Mouse (Mus musculus) adrenal gland, adult (tissue): Measurements from ENCODE around the gene Npdc1.
A peak's percentile ranks its signal among the peaks of the same experiment; 100 is the strongest.

ENCODE experiments used
- DNase-seq, 2 experiments: peaks; one replicate each; pipeline ENCODE4 v3.0.0; 2022 to 2023; ENCODE audit warnings: low spot score in 1 of 2; ENCODE audit not compliant: inconsistent age in 2 of 2

The Npdc1 gene

DNA sequence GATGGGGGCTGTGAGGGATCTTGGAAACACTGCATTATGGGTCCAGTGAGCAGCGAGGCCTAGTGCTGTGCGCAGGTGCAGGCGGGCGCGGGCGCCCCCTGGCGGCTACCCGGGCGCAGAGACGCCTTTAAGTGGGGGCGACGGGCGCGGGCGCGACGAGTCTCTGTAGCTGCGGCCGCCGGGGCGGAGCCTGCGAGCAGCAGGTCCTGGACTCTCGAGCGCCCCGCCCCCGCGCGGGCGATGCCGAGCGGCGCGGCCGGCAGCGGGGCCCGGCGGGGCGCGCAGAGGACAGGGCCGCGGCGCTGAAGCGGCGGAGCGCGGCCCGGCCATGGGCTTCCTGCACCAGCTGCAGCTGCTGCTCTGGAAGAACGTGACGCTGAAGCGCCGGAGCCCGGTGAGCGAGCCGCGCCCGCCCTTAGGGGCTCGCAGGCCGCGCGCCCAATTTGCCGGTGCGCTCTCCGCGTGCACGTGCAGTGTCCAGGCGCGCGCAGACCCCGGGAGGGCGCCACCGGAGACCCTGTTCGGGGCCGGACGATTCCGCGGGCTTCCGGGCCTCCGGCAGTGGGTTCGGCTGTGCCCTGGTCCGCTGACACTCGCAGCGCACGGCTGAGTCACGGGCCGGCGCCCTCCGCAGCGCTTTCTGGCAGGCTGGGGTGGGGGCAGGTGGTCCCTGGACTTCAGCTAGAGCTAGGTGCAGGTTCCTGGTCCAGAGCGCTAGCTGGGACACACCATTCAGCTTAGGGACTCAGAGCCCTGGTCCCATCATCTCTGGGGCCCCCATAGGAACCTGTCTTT is 29.5 kb downstream of the Npdc1 start, which contains the start of gene Abca2:
Abca2 (plus strand) TSS at position 262 of the 795 bp plus-strand sequence.
- DNase-seq: peak; percentile 96 to 97

DNA sequence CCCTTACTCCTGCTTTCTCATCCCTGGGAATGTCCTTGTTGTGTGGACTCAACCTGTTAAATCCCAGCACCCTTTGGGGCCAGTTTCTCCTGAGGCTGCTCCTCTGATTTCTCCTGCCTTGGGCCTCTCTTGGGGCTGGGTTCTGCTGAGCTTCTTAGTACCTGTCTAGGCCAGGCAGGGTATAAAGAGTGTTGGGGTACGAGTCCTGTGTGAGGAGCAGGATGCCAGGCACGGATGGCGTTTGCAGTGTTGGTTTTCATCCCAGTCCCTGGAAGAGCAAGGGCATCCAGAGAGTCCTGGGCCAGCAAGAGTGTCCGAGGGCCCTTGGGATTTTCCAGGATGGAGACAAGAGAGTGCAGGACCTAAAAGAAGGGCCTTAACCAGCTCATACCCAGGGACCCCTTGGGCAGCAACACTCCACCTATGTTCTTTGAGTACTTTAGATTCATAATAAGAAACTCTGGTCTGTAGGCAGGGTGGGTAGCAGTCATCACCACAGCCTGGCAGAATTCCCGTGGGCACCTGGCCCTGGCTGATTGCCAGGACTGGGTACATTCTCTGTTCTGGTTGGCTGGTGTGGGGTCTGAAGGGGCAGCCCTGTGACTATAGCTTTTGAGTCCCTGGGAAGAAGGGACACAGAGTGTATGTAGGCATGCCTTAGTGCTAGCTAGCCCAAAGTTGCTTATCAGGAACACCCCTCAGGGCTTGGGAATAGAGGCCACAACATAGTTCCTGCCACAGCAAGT is 30.5 kb downstream of the Npdc1 start:
- no peak for DNase-seq

DNA sequence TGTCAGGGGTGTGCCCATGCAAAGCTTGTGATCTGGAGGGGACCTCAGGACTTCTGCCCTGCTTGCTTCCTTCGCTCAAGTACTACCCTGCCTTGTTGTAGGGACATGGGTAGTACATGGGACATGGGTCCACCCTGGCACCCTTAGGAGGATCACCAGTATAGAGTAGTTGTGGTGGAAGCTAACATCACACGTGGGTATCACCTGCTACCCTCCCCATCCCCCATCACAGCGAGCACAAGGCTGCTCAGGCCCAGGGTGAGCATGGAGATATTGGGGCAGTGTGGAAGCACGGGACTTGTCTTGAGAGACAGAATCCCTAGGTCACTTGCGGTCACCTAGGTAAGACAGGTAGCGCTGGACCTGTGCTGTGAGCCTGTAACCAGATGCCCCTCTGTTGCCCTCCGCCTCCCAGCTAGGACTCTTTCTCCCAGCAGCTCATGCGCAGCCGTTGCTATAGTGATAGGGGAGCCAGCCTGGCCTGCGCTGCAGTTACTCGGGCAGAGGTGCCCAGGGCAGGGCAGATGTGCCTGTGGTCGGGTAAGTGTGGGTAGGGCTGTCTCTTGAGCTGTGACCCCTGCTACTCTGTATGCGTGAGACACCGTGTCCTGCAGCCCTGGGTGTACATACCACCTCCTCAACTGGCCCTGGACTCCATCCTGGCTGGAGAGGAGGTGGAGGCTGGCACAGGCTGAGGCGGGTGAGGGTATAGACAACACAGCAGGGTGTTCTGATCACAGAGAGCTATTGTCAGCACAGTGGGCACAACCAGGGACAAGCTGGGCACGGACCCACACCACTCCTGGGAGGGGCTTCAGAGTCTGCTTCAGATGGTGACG is 31.5 kb downstream of the Npdc1 start:
- no peak for DNase-seq

DNA sequence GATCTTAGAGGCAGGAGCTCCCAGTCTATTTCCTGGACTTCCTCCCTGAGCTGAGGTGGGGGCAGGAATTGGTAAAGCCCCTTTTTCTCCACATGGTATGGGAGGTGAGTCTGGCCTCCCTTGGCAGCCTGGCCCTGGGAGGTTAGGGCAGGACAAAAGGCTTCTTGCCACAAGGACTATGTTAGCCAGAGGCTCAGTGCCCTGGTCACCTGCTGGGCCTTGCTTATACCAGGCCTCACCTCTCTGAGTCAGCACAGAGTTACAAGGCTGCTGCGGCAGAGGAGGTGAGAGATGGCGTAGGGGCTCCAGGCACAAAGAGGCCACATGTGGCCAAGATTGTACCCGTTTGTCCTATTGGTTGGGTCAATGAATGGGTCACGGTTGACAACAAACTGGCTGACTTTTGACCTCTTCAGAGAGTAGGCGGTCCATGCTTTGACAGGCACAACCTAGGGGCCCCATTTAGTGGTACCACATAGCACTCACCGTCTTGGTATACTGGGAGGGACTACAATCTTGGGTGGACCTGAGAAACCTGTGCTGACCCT is 32.2 kb downstream of the Npdc1 start:
- no peak for DNase-seq

DNA sequence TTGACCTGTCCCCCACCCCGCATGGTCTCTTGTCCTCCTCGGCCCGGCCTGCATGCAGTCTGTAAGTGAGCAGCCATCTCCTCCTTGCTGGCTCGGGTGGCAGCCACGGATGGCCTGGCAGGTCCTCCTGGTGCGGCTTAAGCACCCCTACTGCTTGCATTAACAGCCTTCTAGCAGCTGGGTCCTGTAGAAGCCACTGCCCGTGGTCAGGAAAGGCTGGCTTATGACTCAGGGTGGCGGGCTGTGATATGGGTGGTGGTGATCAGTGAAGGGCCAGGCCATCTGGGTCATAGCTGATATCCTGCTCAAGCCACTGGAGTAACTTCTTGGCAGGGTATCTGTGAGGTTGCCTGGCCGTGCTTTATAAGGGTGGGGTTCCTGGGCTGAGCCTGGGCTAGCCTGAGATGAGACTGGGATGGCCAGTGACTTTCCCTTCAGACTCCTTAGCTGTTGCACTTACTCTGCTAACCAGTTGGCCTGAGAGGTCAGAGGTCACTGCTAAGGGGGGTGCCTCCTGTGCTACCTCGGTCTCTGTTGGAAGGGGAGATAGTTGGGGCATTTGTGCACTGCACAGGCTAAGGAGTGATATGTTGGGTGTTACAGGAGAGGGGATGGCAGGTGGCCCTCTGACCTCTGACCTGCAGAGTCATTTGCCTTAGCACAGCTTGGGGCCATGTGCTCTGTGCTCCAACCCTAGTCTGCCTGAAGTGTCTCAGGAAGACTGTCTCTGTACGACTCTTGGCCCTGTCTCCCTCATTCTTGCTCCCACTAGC is 33.4 kb downstream of the Npdc1 start:
- no peak for DNase-seq

DNA sequence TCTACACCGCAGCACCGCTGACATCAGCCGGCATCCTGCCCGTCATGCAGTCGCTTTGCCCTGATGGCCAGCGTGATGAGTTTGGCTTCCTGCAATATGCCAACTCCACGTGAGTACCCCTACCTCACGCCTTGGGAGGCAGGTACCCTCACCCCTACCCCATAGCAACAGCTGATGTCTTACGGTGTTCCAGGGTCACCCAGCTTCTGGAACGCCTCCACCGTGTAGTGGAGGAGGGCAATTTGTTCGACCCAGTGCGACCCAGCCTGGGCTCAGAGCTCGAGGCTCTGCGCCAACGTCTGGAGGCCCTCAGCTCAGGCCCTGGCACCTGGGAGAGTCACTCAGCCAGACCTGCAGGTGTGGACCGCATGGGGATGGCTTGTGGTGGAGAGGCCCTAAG is 34.0 kb downstream of the Npdc1 start:
- no peak for DNase-seq

DNA sequence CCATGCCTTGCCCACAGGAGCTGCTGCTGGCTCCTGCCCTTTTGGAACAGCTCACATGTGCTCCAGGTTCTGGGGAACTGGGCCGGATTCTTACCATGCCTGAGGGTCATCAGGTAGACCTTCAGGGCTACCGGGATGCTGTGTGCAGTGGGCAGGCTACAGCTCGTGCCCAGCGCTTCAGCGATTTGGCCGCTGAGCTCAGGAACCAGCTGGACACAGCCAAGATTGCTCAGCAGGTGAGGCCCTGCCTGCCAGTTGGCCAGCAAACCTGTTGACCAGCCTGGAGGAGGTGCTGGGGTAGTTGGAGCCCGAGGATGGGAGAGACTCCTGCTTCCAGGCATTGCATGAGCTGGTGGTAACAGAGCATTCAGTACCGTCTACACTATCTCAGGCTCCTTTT is 35.1 kb downstream of the Npdc1 start:
- no peak for DNase-seq

DNA sequence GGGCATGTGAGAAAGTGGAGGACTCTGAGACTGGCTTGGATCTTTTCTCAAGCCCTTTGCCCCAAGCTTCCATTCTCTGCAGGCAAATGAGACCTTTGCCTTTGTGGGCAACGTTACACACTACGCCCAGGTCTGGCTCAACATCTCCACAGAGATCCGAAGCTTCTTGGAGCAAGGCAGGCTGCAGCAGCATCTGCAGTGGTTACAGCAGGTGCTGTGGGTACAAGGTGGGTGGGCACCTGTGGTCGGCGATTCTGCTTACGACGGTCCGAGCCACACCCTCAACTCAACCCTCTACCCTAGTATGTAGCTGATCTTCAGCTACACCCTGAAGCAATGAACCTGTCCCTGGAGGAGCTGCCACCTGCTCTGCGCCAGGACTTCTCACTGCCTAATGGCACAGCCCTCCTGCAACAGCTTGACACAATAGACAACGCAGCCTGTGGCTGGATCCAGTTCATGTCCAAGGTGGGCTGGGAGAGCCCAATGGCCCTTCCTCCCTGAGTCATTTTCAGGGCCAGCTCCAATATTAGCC is 37.2 kb downstream of the Npdc1 start:
- no peak for DNase-seq

DNA sequence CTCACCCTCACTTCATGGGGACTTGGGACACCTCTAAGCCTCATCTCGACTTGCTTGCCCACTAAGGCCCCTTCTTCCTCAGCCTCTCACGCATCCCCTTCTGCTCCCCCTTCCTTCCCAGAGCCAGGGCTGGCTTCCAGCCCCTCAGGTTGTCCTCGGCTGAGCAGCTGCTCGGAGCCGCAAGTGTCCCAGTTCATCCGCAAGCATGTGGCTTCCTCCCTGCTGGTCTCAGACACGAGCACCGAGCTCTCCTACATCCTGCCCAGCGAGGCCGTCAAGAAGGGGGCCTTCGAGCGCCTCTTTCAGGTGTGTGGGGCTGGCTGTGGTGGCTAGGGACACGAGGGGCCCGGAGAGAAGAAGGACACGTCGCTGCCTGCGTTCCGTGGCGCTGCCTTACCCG is 41.9 kb downstream of the Npdc1 start:
- DNase-seq: no peak

DNA sequence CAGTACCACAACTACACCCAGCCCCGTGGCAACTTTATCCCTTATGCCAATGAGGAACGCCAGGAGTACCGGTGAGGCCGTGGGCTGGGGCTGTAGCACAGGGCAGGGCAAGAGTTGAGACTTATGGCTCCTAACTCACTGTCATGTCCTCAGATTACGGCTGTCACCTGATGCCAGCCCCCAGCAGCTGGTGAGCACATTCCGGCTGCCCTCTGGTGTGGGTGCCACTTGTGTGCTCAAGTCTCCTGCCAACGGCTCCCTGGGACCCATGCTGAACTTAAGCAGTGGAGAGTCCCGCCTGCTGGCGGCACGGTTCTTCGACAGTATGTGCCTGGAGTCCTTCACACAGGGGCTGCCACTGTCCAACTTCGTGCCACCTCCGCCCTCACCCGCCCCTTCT is 43.5 kb downstream of the Npdc1 start:
- no peak for DNase-seq

DNA sequence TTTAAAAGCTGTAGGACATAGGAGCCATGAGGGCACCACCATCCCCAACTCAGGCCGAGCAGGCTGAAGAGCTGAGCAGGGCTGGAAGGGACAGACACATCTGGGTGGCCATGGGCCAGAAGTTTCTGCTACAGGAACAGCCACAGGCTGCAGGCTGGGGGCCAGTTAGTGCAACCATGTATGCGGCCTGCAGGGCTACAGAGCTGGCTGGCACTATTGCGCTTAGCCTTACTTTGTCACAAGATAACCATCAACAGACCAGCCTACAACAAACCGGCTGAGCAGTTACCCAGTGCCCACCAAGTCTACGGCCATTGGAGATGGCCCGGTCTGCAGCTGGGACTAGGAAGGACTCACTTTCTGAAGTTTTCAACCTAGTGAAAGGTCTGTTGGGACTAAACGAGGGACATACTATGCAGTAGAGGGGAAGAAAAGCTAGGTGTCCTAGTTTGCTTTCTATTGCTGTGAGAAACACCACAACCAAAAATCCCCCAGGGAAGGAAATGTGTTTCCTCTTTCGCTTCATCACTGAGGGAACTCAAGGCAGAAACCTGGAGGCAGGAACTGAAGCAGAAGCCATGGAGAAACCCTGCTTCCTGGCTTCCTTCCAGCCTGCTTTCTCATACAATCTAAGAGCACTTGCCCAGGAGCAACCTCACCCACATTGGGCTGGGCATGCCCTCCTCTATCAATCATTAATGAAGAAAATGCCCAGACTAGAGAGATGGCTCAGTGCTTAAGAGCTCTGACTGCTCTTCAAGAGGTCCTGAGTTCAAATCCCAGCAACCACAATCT is 51.9 kb downstream of the Npdc1 start:
- DNase-seq: no peak

DNA sequence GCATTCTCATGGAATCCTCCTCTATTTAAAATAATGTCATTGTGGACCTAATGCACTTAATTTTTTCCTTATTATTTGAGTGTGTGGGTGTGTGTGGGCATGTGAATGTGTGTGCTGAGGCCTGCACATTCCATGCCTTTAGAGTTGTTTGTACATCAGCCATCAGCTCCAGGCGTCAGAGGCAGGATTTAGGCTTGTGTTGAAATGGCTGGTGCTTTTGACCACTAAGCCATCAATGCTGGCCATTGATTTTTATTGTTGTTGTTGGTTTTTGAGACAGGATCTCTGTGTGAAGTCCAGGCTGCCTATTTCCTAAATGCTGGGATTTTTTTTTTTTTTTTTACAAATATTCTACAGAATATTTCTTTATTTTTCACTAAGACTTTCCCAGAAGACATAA is 53.8 kb downstream of the Npdc1 start:
- DNase-seq: no peak

DNA sequence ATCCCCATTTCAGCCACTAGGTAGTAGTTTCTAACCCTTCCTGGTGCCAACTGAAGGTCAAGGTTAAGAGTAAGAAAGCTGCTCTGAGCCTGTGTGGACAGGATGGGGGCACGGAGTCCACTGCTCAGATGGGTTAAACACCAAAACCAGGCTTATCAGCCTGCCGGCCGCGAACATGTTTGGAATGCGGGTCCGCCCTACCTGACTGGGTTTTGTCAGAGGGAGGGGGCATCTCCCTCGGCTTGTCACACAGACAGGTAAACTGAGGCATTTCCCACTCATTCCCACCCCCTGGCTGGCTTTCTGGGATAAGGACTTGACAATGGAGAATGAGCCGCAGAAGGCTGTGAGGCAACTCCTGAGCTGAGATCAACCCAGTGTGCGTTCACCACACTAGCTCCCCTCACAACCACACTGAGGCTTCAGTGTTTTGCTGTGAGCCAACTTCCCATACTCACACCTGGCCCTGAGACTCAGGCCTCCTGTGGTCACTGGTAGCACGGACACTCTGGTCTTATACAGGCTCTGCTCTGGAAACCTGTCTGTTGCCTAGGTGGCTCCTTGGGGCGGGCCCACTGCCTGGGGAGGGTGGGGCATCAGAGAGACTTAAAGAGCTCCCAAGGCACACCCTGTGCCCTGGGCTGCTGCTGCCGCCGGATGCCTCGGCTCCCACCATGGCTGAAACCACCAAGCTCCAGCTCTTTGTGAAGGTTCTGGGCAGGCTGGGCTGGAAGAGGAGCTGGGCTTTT is 57.2 kb downstream of the Npdc1 start, which contains the start of gene Clic3:
Clic3 (plus strand) TSS at position 634 of the 749 bp plus-strand sequence.
- peak in 1 of 2 experiments; percentile 27 for DNase-seq

DNA sequence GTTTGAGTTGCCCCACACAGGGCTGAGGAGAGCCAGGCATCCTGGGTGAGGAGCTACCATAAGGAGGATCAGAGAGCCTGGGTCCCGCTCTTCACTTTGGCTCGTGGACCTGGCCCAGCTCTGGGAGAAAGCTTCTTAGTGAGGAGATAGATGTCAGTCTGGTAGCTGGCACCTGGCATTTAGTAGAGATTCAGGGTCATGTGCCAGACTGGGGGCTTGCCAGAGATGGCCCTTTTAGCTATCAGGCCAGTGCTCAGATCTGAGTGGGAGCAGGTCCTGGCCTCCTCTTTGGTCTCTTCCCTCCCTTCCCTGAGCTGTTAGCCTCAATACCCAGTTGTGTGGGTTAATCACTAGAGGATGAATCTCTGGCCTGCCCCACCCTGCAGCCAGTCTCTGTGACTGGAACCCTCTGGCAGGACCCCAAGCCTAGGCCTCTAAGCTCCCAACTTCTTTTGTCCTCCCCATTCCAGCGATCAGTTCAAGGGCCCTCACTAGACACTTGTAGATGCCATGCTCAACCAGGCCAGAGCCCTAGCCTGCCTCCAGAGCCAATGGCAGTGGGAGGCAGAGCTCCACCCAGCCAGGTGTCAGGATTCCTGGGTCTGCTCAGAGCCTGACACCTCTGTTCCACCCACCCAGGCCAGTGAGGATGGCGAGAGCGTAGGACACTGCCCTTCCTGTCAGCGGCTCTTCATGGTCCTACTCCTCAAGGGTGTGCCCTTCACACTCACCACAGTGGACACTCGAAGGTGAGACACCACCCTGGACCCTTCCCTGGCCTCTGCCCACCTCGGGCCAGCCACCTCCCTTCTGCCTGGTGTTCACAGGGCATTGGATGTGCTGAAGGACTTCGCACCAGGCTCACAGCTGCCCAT is 58.1 kb downstream of the Npdc1 start:
- DNase-seq: no peak

DNA sequence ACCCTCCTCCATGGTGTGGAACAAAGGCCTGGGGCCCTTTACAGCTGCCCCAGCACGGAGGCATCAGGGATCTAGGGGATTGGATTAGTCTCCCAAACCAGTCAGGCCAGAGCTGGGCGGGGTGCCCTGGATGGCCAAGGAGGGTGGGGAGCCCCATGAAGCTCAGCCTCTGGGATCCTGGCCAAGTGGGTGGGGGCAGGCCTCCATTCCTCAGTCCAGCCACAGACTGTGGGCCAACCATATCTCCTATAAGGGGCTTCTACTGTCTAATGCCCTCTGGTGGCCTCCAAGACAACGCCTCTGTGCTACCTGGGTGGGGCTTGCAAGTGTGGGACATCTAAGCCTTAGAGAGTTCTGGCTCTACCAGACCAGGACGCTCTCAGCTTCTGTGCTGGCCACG is 59.8 kb downstream of the Npdc1 start:
- DNase-seq: no peak
